17 mouse cellular contexts compared by ENCODE assay signal in the genomic region with DNA sequence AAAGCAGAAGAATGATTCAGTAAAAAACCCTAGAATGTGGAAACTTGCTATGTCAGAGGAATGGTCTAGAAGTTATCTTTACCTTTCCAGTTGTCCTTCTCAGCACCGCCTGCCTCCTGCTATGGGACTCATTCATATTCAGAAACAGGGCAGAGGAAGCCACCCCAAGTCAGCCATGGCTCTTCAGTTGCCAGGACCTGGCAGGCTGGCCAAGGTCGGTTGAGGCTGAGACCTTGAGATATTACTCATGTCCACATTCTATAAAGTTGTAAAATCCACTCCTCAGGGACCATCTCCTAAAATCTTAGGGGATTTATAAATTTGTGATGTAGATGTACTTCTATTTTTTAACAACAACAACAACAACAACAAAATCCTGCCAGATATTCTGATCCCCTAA.
"Had no signal": no experiment of that assay in that cellular context is flagged by ENCODE, and none has a peak within 500 bp of the region (broad histone marks: within the 10 kb centered on the region; RNA-seq: fewer than 3 reads in every experiment).

No protein-coding gene starts in this region.

- H3K36me3 ChIP-seq: liver, embryonic 13.5 days; midbrain, embryonic 10.5 days; midbrain, embryonic 13.5 days; neural tube, embryonic 13.5 days had no signal

- ATAC-seq: lung, postnatal 0 days; midbrain, embryonic 13.5 days; midbrain, embryonic 16.5 days had no signal

- H3K9ac ChIP-seq: liver, embryonic 13.5 days; lung, embryonic 14.5 days; midbrain, embryonic 13.5 days; neural tube, embryonic 13.5 days had no signal

- H3K27me3 ChIP-seq: liver, embryonic 13.5 days; megakaryocyte, embryonic 14.5 days; midbrain, embryonic 13.5 days; neural tube, embryonic 13.5 days had no signal

- H3K4me3 ChIP-seq: layer of hippocampus, adult 2 months; left cerebral cortex, adult 2 months; liver, embryonic 13.5 days; megakaryocyte, embryonic 14.5 days; midbrain, embryonic 10.5 days; midbrain, embryonic 13.5 days; myocyte; neural tube, embryonic 13.5 days had no signal

- DNase-seq: layer of hippocampus, postnatal 36 days; liver, embryonic 13.5 days; lung, embryonic 14.5 days; lung, postnatal 36 days; retina, postnatal 1 day; right cerebral cortex, postnatal 25 days; thymus, adult 18-20 months; thymus, postnatal 36 days had no signal

- H3K27ac ChIP-seq: layer of hippocampus, adult 2 months; left cerebral cortex, adult 2 months; liver, embryonic 13.5 days; midbrain, embryonic 10.5 days; midbrain, embryonic 13.5 days; neural tube, embryonic 13.5 days had no signal

- H3K9me3 ChIP-seq: liver, embryonic 13.5 days; midbrain, embryonic 10.5 days; midbrain, embryonic 13.5 days; neural tube, embryonic 13.5 days had no signal

- H3K4me1 ChIP-seq: liver, embryonic 13.5 days; megakaryocyte, embryonic 14.5 days; midbrain, embryonic 10.5 days; midbrain, embryonic 13.5 days; neural tube, embryonic 13.5 days had no signal

- H3K4me2 ChIP-seq: liver, embryonic 13.5 days; lung, embryonic 14.5 days; midbrain, embryonic 13.5 days; neural tube, embryonic 13.5 days had no signal
